Mouse (Mus musculus): ENCODE results near the gene Rara.
A peak's percentile ranks its signal among the peaks of the same experiment; 100 is the strongest.
"Not testable (repeated sequence)": the region's sequence is repeated elsewhere in the genome, so short reads cannot be mapped to it uniquely, and the experiment has no call there.

The Rara gene

DNA sequence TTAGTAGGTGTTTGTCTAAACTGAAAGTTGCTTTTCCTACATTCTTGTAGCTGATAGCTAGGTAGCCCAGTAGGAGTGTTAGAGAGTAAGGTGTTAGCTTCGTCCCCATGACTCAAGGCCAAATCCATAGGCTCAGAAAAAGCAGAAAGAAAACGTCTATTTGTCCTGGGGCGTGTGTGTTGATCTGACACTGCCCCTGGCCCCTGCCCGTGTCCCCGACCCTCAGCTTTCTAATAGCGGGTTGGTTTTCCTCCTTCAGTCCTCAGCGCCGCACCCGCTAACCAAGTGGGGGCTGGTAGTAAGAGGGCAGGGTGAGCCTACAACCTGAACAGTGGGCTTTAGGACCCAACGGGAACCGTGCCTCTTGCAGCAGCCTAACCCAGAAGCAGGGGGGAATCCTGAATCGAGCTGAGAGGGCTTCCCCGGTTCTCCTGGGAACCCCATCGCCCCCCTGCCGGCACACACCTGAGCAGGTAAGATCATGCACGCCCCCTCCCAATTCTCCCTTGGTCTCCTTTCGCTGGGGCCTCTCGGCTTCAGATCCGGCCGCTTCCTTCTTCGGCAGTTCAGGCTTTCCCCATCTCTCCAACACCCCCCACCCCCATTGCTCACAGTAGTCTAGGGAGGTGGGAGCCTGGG lies at the start of gene Rara:
Gene Rara, plus strand, starts transcription at position 381 of the 639 bp plus-strand sequence.
- peak in 1 of 2 experiments; percentile 41 for DNase-seq

DNA sequence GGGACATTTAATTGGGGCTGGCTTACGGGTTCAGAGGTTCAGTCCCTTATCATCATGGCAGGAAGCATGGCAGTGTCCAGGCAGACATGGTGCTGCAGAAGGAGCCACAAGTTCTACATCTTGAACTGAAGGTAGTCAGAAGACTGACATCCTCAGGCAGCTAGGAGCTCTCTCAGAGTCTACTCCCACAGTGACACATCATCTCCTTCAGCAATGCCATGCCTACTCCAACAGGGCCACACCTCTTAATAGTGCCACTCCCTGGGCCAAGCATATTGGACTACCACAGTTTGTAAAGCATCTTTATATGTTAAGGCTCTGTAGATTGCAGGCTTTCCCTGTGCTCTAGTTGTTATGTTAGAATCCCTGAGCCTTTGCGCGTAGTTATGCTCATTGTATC lies 39.9 kb upstream of the Rara start:
- no peak for DNase-seq

DNA sequence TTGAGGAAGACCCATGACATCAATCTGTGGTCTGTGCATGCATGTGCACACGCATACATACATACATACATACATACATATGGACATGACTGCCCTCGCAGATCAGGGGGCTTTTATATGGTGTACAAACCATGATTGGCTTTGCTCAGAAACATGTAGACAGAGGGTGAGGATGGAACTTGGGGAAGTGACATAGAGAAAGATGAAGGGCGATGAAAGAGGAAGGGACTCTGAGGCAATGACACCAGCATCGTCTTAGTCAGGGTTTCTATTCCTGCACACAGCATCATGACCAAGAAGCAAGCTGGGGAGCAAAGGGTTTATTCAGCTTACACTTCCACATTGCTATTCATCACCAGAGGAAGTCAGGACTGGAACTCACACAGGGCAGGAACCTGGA lies 38.5 kb upstream of the Rara start:
- DNase-seq: no peak

DNA sequence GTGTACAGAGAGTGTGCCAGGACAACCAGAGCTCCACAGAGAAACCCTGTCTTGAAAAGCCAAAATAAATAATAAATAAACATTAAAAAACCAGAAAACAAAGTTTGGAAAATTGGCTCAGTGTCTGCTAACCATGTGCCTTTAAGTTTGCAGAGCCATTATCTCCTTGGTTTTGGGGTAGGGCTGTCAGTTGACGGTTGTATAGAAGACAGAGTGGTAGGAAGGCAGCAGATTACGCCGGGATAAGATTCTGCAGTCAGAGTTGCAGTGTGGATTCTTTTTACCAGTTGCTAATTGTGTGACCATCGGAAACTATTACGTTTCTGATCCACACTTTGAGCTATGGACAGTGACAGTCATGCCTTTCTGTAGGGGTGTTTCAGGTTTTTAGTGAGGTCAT lies 37.6 kb upstream of the Rara start:
- no peak for DNase-seq

DNA sequence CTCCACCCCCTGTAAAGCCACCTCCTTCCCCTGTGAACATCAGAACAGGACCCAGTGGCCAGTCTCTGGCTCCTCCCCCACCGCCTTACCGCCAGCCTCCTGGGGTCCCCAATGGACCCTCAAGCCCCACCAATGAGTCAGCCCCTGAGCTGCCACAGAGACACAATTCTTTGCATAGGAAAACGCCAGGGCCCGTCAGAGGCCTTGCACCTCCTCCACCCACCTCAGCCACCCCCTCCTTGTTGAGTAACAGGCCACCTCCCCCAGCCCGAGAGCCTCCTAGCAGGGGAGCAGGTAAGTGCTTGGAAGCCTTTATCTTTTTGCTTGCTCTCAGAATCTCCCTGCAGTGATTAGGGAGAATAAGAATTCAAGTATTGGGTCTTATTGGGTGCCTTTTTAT lies 35.2 kb upstream of the Rara start:
- no peak for DNase-seq

DNA sequence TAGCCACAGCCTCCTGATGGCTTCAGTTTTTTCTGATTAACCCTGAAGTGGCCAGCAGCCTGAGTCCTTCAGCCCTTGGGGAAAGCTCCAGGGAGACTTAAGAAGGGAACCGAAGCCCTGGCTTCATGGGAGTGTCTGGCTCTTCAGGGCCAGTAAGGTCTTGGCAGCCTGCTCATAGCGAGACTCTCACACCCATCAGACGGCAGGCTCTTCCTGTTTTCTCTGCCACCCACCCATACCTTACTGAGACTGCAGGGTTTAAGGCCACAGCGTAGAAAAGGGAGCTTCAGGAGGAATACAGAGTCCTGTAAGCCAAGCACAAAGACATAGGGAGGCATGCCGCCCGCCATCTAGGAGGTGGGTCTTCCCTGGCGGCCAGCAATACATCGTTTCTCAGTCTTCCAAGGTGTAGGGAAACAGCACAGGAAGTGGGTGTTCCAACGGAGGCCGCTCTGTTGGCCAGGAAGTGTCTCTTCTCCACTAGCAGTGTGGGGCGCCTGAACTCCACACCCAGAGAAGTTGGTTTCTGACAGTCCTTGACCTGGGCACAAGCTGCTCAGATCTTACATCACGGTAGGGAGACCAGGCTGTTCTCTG lies 27.0 kb upstream of the Rara start:
- DNase-seq: peak; percentile 48 to 53

DNA sequence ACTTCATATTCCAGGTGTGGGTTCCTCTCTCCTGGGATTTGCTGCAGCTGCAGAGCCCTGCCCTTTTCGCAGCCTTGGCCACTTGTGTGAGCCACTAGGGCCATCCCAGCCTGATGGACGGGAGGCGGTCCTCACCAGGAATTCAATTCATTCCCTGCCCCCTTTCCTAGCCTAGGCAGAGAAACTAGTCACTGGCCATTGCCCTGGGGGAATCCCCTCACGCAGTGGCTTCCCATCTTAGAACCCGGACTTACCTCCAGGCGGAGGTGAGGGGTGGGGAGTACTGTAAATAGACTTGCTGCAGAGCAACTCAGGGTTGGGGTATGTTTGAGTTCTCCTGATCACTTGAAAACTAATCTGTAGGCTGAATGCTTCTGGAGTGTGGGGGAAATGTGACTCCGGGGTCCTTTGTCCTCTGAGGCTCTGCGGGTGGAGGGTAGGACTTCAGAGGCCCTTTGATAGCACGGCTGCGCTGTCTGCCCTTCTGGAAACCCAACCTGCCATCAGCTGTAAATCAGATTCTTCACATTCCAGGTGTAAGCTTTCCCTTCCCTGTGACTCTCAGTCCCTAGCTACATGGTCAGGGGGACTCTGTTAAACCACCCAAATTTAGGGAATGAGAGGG lies 24.9 kb upstream of the Rara start:
- no peak for DNase-seq

DNA sequence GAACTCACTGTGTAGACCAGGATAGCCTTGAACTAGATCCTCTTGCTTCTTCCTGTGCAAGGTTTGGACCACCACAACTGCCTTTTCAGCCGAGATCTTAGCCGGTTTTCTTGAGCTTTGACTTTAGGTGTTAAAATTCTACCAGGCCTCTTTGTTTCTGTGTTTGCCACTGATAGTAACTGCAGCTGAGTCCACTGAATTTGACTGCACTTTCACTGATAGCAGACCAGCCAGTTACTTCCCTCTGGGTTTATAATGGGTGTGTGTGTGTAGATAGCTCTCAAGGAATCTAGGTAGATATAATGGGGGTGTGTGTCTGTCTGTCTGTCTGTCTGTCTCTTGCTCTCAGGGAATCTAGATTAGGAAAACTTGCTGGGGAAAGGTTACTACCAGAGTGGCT lies 23.0 kb upstream of the Rara start:
- no peak for DNase-seq

DNA sequence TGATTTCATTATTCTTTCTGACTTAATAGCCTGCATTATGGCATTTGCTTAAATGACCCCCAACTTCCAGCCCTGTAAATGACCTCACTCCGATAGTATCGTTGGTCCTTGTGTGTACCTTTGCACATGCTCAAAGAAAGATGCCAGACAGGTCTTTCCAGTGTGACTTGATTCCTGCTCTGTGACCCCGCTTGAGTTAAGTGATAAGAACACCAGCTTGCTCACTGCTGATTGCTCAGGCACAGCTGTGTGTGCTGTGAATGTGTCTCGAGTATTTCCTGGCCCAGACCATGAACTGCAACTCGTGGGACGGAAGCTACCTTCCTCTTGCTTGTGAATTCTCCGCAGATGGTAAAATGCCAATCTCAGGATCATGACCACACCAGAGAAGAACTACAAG lies 22.6 kb upstream of the Rara start:
- DNase-seq: no peak

DNA sequence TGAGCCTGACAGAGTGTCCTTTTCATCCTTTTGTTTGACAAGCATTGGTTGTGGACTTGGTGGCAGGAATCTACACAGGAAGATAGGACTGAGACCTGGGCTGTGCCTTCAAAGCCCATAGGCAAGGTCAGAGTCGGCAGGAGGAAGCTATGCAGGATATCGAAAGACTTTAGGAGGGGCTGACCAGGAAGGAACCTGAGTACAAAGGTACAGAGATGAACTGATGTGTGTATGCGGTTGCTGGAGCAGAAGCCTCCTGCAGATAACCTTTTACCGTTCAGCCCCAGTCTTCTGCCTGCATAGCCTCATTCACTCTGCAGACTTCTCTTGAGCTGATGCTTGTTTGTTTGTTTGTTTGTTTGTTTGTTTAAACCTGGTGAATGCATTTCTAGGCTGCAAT lies 22.0 kb upstream of the Rara start:
- no peak for DNase-seq

DNA sequence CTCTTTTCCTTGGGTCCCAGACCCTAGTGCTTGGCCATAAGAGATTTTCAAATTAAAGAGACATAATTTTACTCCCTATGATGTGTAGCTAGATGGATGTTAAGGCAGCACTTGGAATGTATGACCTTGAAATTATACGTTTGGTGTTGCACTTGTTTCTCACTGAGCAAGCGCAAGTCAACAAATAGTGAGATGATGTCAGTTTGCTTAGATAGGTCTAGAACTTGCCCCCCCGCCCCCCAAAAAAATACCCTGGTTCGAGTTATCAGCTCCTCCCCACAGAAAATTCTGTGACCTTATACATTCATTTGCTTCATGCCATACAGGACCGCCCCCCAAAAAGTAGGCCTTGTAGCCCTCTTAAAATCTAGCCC lies 20.6 kb upstream of the Rara start:
- no peak for DNase-seq

DNA sequence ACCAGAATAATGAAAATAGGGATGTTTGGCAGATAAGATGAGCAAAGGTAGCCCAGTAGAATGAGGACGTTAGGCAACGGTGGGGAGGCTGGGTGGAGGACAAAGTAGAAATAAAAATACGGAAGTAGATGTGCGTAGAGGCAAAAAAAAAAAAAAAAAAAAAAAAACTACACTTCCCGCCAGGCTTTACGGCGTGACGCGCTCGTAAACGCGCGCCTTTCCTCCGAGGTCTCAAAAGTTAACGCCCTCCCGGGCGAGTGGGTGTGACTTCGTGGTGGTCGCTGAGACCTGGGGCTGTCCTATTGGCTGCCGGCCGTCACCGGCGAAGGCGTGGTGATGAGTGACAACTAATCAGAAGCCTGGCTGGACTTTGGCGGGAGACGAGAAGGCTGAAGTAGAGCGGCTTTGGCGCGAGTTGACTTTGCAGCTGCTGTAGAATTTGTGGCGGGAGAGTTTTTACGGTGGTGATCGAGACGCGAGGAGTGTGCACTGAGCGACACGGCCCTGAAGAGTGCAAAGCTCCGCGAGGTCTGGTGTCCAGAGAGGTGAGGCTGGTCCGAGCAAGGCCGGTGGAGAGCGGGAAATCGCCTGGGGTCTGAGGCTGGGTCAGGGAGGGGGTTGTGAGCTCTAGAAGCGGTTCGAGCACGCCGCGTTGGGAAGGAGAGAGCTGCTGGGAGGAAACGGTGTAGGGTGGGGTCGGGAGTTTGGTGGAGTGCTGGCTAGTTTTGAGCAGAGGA lies 20.0 kb upstream of the Rara start, which contains the start of gene Cdc6:
Gene Cdc6, plus strand, starts transcription at position 365 of the 737 bp plus-strand sequence.
- peak; percentile 94 to 98 for DNase-seq

DNA sequence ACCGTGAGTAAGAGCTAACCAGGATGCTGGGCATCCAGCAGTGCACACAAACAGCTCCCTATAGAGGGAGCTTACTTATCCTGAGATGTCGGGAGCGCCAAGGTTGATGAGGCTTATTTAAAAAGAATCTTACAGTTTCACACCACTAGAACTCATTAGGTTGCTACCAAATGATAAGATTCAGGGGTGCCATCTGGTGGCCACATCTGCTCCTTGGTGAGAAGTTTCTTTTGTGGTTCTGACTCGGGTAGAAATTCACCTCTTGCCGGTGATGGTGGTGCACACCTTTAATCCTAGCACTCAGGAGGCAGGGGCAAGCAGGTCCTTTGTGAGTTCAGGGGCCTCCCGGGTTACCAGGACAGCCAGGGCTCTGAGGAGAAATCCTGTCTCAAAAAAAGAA lies 18.0 kb upstream of the Rara start:
- peak; percentile 81 for DNase-seq

DNA sequence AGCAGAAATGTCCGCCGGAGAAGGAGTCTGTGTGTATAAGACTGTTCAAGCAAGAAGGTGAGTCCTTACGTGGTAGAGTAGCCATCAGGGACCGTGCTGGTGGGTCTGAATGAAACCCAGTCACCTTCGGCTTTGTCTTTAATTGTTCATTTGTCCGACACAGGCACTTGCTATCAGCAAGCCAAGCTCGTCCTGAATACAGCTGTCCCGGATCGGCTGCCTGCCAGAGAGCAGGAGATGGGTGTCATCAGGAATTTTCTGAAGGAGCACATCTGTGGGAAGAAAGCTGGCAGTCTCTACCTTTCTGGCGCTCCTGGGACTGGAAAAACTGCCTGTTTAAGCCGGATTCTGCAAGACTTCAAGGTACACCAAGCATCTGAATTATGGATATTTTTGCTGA lies 17.2 kb upstream of the Rara start:
- DNase-seq: no peak

DNA sequence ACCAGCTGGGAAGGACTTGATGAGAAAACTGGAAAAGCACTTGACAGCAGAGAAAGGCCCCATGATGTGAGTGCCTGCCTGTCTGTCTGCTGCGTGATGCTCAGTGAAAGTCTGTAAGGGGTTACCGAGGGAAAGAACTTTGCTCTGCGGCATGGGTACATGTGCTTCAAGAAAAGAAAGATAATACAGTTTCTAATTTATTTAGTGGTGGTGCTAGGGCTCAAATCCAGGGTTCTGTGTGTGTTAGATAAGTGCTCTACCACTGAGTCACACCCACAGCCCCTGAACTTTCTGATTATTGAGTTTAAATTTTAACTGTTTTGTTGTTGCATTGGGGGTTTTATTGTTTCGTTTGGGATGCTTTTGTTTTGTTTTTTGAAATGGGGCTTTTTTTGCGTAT lies 16.1 kb upstream of the Rara start:
- no peak for DNase-seq

DNA sequence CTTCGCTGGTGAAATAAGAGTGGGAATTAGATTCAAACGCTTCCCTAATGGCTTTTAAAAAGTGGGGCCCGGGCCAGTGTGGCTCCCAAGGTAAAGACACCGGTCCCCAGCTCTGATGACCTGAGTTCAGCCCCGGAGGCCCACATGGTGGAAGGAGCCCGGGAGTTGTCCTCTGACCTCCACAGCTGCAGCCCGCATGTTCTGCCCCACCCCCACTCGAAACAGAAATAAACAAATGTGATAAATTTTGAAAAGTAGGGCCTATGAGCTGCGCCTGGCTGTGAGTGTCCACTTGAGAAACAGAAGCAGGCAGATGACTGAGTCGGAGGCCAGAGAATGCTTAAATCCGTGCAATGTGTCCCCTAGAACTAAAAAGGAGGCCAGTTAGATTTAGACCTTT lies 13.4 kb upstream of the Rara start:
- DNase-seq: no peak

DNA sequence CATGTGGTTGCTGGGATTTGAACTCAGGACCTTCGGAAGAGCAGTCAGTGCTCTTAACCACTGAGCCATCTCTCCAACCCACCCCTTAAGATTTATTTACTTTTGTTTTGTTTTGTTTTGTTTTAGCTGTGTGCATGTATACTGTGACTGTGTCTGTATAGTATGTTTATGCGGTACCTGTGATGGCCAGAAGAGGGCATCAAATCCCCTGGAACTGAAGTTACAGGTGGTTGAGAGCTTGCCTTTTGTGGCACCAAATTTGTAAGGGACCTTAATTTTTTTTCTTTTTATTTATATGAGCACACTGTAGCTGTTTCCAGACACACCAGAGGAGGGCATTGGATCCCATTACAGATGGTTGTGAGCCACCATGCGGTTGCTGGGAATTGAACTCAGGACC lies 11.2 kb upstream of the Rara start:
- DNase-seq: peak; percentile 43 to 45

DNA sequence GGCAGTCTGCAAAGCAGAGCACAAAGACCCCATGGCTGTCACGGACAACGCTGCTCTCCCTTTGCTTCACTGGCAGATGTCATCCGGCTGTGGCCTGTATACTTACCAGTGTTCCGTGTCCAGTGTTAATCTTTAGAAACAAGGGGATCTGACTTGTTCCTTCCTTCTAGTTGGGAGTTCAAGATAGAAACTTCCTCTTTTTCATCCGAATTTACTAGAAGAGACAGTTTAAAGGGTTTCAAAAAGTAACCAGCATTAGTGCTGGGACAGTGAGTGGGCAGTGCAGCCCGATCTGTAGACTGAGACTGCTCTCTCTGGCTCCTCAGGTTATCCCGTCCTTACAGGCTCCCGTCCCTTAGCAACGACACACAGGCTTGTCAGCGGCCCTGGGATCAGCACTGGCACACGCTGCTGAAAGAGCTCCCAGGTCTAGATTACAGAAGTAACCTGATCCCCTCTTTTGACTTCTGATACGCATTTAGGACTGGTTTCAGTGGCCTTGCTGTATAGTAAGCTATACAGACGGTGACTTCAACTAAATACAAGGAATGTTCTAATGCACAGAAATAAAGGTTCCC lies 10.1 kb upstream of the Rara start:
- DNase-seq: no peak

DNA sequence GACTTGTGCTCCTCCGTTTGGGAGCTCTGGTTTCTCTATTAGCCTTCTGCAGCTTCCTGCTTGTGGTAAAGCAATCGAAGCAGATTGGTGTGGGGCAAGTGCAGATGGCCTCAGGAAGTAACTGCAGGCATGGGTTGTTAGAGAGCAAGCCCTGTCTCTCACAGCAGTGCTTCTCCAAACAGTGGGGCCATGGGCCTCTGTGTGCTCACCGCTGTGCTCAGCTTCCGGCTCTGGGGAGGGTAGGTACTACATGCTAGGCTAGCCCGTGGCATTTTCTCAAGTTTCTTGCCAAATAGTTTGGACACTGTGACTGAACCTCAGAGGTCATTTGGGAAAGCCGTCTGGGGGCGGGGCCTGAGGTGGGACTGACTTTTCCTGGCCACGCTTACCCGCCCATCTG lies 9.4 kb upstream of the Rara start:
- DNase-seq: peak in 1 of 2 experiments; percentile 50

DNA sequence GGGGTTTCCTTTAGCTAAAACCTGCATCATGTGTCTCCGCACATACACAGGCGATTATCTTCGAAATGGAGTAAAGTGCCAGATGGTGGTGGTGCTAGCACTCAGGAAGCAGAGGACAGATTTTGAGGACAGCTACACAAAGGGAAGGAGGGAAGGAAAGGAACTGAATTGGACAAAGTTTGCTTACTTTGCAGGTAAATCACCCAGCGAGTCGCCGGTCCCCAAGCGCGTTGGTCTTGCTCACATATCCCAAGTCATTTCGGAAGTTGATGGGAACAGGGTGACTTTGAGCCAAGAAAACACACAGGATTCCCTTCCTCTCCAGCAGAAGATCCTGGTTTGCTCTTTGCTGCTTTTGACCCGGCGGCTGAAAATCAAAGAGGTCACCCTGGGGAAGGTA lies 8.6 kb upstream of the Rara start:
- DNase-seq: no peak

DNA sequence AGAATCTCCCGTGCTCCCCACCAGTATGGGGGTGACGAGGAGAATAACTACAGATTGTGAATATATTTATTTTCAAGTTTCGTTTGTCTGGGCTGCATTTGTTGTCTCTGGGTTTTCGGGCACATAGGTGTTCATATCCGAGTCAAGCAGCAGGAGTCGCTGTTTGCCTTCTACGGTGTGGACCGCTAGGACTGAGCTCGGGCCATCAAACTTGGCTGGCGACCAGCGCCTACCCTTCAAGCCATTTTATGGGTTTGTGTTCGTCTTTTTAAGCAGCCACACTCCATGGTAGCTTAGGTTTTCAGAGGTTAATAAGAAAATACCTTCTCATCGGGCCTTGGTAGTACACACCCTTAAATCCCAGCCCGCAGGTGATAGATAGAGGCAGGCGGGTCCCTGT lies 5.8 kb upstream of the Rara start:
- not testable (repeated sequence) for DNase-seq

DNA sequence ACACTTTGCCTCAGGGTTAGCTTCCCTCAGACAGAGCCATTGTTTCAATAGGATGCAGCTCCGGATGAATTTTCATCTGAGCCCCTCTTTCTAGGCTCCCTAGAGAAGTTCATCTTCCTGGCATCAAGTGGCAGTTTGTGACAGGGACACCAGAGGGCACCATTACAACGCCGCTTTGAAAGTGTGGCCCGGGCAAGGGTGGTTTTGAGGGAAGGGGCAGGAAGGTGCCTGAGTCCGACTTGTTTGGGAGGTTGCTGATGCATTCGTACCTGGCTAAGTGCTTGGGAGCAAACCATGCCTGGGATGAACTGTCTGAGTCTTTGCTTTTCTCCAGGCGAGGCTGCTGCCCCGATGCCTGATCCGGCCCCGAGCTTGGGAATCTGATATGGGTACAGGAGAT lies 5.3 kb upstream of the Rara start:
- peak; percentile 65 to 70 for DNase-seq
